Mouse (Mus musculus): ENCODE results near the gene Sucla2.

Sucla2 gene
- long read RNA-seq, experiment 1, transcript Sucla2-203 (11 exons, 2,229 nt): major isoform, 221 of 256 reads
- long read RNA-seq, experiment 1, partial matches to known transcripts: 16 of 256 reads
- long read RNA-seq, experiment 1, other reads (novel, unspliced or antisense): 18 of 256 reads
- long read RNA-seq, experiment 2, transcript Sucla2-203 (11 exons, 2,229 nt): major isoform, 323 of 360 reads
- long read RNA-seq, experiment 2, partial matches to known transcripts: 15 of 360 reads
- long read RNA-seq, experiment 2, other reads (novel, unspliced or antisense): 20 of 360 reads

DNA sequence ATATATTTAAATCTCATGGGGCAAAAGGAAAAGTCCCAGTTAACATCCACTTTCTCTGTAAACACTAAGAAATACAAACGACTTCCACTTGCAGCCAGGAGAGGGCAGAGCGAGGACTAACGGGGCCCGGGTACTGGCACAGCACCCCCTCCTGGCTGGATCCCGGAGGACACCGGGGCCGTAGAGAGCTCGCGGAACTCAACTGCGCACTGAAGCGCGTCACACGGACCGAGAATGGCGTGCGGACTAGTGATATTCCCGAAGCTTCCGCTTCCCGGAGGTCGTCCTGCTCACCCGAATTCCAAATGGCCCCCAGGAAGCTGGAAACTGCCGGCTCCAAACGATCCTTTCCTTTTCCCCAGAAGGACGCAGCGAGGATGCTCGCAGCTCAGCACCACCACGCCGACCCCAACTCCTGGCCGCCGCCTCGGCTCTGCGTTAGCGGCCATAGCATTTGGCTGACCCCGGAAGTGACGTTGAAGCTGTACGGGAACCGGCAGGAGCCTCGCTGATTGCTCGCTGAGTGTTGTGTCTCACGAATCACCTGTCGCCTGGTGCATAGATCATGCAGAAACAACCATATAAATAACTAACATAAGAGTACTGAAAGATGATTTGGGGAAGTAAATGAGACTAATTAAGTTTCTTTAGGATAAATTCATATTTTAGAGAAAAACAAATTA lies at the start of gene Sucla2:
Sucla2 (plus strand) TSS at position 554 of the 683 bp plus-strand sequence.
- intact Hi-C loops (cut with DNase I): loop anchor here (2.0 kb wide), 1 partner anchor 28 kb away; no protein-coding TSS in a partner anchor

DNA sequence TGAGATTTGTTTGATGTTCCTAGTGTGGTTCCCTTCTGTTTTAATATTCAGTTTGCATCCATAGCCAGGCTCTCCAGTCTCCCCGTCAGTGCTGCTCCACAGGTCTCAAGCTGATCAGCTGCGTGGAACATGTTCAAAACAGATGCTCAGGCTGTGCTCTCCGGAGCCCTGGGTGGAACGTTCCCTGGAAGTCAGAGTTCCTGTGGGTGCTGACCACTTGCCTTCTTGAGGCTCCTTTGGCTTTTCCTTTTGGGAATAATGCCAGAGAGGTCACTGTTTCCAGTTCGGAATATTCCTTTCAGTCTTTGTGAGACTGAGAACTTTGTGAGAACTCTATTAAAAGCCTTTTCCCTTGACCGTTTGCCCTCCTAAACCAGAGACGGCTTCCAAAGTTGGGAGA lies 49.6 kb upstream of the Sucla2 start:
- intact Hi-C loops (cut with DNase I): loop anchor here (10.0 kb wide), 1 partner anchor 361 kb away; no protein-coding TSS in a partner anchor

DNA sequence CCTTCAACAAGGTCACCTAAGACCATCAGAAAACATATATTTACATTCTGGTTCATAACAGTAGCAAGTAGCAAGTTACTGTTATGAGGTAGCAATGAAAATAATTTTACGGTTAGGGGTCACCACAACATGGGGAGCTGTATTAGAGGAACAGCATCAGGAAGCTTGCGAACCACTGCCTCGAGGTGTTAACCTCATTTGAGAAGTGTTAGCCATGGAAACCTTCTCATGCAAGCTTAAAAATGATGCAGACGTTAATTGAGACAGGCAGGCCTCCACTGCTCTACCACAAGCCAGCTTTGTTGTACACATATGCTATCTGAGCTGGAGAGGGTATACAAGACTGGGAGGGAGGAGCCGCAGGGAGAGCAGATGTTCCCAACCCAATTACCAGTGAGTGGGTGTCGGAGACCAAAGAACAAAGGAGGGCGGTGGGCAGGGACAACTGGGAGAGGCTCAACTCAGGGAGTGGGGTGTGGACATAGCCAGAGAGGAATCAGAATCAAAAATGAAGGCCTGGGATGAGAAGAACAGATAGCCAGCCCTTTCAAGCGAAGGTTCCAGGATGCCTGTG lies 48.7 kb upstream of the Sucla2 start:
- intact Hi-C loops (cut with DNase I): loop anchor here (10.0 kb wide), 1 partner anchor 362 kb away; no protein-coding TSS in a partner anchor

DNA sequence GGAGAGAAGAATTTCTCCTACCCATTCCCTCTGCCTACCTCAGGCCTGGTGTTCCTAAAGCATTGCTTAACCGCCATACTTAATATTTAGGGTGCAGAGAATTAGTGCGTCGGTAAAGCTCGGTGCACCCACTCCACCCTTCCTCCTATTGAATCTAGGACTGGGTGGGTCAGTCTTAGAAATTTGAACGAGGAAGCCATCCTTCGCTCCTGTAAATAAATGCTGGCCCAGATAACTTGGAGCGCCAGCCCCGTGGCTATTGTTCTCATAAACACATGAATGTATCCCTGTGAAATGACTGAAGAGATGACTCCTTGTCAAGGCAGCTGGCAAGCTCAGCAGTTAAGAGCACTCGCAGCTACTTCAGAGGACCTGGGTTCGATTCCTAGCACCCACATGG lies 48.0 kb upstream of the Sucla2 start:
- intact Hi-C loops (cut with DNase I): loop anchor here (10.0 kb wide), 1 partner anchor 362 kb away; no protein-coding TSS in a partner anchor

DNA sequence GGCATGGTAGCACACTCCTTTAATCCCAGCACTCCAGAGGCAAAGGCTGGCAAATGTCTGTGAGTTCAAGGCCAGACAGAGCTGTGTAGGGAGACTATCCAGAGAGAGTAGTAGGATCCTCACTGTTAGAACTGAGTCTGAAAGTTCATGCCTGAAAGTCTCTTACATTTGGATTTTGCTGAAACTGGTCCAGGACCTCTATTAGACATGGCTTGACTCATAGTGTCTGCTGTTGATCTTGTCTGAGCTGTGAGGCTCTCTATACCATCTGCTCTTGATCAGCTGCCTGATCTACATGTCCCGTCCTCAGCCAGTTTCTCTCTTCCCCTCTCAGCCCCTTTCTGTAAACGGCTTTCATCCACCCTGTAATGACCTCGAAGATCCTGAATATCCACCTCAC lies 46.8 kb upstream of the Sucla2 start:
- intact Hi-C loops (cut with DNase I): loop anchor here (10.0 kb wide), 1 partner anchor 364 kb away; no protein-coding TSS in a partner anchor

DNA sequence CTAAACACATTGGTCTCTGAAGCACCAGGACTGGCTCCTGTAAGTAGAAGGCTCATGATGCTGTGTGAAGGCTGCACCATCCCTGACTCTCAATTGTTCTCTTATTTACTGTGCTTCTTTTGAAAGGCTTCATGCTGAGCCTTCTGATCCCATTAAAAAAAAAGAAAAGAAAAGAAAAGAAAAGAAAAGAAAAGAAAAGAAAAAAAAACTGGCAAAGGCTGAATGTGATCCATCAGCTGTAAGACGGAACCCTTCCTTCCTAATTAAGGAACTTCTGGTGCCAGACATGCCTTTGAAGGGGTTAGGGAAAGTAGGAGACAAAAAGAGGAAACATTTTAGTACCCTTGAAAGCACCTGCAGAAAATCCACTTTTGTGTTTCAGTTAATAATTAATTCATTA lies 45.3 kb upstream of the Sucla2 start:
- intact Hi-C loops (cut with DNase I): loop anchor here (10.0 kb wide), 1 partner anchor 365 kb away; no protein-coding TSS in a partner anchor

DNA sequence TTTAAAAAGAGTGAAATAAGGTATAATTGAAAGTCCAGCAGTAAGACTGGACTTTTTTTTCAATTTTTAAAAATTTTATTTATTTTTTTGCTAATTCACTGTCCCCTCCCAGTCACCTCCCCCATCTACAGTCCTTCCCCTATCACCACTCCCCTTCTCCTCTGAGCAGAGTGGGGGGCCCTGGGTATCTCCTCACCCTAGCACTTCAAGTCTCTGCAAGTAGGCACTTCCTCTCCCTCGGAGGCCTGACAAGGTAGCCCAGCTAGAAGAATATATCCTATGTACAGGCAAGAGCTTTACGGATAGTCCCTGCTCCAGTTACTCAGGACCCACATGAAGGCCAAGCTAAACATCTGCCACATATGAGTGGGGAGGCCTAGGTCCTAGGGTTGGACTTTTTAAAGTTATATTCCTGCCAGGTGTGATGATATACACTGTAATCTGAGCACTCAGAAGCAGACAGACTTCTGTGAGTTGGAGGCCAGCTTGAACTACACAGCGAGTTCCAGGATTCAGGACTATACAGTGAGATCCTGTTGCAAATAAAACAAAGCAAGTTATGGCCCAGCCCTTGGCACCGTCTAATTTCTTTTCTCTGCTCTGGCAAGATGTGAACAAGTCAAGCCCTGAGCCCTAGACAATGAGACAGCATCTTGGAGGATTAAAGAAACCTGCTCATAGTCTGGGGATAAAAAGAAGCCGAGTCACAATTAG lies 41.4 kb upstream of the Sucla2 start:
- intact Hi-C loops (cut with DNase I): no loop called here

DNA sequence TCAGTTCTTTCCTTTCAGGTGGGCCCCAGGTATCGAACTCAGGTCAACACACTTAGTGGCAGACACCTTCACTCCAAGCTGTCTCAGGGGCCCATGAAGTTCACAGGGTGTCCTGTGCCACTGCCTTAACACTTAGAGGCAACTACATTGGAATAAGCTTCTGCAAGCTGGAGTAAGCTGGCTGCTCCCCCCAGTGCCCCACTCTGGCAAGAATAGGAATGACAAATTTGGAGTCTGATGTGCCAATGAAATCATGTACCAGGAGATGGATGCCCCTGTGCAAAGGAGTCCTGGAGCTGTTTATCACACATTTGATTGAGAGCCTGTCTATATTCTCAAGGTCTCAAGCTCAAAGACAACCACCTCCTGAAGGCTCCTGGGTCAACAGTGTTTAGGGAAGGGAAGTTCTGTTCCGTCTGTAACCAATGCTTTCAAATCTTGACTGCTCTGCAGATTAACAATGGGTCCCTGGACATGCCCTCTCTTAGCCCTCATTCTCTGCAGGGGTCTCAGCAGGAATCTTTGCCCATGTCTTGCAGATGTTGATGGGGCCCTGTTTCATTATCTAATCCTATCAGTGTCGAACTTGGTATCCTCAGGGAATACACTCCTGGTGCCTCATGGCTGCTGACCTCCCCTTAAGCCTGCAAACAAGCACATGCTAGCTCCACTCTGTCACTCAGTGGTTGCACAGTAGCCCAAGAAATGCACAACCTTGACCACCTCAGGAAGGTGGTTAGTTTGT lies 40.6 kb upstream of the Sucla2 start:
- intact Hi-C loops (cut with DNase I): no loop called here

DNA sequence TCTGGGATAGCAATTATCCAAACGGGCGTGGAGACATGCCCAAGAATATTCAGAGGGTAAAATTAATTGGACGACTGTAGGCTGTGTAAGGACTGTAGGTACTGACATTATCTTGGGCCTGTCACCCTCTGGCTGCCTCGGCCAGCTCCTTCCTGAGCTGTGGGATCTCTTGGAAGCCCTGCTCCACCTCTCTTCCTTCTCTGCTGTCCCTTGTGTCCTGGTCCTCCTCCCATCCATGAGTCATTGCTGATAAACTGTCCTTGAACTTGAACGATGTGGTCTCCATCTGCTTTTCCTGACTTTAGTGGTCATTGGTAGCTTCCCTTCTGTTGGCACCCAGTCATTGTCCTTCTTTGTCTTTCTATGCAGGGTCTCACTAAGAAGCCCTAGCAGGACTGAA lies 38.5 kb upstream of the Sucla2 start:
- intact Hi-C loops (cut with DNase I): no loop called here

DNA sequence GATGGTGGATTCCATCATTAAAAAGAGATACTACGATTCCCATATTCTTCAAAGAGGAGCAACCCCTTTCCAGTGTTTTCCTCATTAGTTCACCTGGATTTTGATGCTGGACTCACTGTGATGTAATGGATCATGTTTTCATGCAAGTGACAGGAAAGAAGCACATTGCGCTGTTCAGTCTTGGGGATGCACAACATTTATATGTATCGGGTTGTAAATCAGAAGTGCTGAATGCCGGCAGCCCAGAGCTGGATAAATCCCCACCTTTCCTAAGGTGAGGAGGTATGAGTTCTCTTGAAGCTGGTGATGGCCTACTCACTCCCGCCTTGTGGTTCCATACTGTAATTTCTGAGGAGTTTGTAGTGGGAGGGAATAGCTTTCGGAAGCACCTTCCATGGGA lies 31.8 kb upstream of the Sucla2 start:
- intact Hi-C loops (cut with DNase I): no loop called here

DNA sequence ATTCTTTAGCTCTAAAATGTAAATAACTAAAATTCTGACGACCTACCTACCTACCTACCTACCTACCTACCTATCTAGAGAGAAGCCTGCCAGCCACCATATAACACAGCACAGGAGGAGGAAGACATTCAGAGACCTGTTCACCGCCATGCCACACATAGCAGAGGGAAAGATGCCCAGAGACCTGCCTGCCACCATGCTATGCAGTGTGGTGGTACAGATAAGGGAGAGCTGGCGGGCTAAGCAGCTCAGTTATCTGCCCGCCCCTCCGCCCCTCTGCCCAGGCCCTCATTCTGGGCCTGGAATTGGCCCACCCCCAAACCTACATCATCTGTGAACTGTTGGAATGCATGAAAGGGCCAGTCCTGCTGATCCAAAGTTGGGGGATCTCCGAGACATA lies 31.0 kb upstream of the Sucla2 start:
- intact Hi-C loops (cut with DNase I): no loop called here

DNA sequence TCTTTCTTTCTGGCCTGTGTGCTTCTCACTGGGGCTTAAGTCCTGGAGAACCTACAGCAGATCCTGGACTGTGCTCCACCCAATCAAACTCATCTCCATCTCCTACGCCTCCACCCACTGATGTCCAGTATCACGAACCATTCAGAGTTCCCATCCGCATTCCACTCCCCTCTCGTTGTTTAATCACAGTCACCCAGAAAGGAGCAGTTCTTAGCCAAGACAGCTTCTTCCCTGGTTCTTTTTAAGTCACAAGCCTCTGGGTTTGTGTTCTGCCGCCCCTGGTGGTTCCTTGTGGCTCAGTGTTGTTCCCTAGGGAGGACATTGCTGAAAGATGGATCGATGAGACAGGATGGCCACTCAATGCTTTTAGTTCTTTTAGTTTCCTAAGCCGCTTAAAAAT lies 29.4 kb upstream of the Sucla2 start:
- intact Hi-C loops (cut with DNase I): no loop called here

DNA sequence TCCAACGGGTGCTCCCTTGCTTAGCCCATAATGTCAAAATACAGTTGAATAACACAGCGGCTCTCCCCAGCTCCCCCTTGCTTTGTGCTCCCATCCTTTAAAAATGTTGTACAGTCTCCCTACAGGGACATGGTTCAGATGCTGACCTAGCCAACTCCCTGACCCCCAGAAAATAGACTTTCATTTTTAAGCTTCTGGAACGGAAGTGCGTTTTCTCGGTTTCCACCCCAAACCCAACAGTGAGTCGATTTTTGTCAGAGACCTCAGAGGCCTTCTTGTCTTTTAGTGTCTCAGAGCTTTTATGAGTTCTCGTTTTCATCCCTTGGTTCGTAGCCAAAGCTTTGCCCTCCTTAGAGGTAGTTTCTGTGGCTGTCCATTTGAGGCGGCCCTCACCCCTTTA lies 23.8 kb upstream of the Sucla2 start:
- intact Hi-C loops (cut with DNase I): no loop called here

DNA sequence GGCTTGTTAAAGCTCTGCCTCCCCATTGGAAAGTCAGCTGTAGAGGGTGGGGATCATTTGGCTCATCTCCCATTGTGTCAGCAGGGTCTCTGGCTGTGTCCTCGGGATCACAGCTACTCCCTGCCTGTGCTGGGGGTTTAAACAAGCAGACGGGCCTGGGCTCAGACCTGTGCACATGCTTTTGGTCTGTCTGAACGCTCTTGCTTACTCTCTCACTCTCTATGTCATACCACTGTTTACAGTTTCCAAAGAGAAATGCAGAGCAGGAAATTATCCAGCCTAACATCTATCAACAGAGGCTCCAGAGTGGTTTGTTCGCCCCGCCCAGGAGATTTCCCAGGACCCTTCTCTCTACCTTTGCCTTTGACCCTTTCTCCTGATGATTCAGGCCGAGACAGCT lies 23.4 kb upstream of the Sucla2 start:
- intact Hi-C loops (cut with DNase I): no loop called here

DNA sequence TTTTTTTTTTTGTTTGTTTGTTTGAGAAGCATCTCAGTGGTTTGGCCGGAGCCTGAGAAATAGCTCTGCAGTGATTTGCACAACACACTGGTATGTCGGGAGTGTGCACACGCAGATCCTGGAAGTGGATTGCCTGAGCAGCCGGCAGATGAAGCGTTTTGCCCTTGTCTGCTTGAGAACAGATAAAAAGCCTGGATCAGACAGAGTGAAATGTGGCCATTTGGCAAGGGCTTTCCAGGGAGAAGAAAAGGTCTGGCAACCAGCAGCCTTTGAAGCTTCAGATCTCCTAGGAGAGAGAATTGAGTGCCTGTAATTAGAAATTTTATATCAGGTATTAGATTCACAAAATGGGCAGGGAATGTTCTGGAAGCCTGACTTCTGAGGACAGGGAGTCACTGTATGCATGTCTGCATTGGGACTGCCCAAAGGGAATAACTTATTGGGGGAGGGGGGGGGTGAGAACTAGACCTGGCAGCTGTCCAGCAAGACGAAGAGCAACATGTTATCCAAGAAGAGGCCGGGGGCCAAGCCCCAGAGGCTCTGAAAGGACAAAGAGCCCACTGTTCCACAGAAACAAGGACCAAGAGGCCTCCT lies 22.4 kb upstream of the Sucla2 start:
- intact Hi-C loops (cut with DNase I): no loop called here

DNA sequence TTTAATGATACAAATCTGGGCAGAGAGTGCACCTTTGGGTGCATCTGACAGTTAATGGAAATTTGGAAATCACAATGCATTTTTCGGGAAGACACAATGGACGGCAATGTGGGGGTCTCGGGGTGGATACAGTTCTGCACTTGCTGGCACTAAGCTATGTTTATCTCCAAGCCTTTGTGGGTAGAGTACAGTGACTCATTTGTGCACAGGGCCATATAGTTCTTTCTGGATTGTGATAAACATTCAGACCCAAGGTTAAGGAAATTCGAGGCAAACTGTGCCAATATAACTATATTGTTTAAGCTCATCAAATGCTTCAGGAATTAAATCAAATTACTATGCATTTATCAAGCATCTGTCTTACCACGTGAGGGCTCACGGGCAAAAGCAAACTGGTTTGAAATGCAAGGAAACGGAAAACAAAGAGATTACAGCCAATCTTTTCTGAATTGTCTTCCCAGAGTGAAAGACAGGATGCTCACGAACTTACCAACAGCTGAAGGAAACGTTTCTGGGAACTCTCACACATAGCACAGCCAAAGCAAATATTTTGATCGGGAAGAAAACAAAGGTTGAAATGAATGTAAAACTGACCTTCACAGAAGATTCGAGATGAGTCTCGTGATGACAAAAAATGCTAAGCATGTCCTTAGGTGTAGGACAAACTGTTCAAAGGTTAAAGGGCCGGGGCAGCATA lies 21.7 kb upstream of the Sucla2 start:
- intact Hi-C loops (cut with DNase I): no loop called here

DNA sequence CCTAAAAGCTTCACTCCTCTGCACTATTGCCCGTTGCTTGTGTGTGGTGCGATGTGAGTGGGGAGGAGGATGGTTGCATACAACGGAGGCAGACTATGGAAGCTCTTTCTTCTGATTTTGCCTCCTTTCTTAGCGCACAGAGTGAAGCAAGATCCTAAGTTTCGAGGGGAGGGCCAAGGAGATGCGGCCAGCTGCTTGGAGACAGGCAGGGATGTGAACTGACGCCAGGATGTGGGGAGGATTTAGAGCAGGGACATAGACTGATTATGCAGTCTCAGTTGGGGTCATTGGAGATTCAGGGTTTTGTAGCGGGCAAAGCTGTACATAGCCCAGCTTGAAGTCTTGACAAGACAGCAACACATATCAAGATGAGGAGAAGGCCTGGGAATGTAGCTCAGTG lies 18.8 kb upstream of the Sucla2 start:
- intact Hi-C loops (cut with DNase I): no loop called here

DNA sequence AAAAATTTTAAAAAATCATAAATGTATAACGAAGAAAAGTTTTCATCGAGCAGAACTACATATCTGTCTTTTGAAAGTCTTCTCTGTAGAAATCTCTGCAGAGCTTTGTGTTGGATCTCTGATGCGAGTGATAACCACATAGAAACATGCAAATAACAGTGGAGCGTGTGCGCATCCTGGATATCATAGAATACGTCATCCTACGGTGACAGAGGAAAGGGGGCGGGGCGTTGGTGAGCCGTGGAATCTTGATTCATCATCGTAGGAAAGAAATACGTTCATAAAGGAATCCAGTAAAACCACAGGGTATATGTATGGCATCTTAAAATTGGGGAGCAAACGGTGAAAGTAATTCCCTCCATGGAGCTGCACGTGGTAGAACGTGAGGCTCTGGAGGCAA lies 17.9 kb upstream of the Sucla2 start:
- intact Hi-C loops (cut with DNase I): no loop called here

DNA sequence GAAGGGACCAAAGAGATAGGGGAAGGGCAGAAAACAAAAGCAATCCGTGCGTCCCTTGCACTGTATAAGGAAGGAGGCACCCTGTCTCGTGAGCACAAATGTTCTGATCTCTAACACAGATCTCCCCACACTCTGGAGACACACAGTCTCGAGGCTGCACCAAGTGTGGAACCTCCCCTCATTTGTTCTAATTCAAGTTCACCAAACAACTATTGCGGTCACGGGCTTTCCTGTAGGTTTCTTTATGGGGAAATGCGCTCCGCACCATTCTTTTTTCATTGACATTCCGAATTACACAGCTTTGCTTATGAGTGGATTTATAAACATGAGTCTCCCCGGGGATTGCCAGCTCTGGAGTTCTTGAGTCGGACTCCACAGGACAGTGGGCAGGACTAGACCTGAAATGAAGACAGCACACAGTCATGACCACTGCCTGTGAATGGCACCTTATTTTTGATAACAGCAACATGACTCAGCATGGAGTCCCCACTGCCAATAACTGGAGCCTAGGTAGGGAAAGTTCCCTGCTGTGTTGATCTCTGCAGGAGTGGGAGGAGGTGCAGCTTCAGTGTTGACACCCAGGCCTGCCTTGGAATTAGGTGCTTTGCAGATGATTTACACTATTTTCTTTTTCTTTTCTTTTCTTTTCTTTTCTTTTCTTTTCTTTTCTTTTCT lies 17.3 kb upstream of the Sucla2 start:
- intact Hi-C loops (cut with DNase I): no loop called here
